Mouse (Mus musculus): Measurements from ENCODE around the gene Phf24. TPM values are rescaled to one million over a fixed set of nuclear protein-coding genes. Genes with fewer than 3 reads are reported as not detected.

Gene Phf24
- polyA plus RNA-seq, 1 experiment from 2014 or later = 10.9 TPM

GRCm38 (mm10) chr4:42953435-42954094 is 37.1 kb downstream of the Phf24 start:
- no peak for ATAC-seq (ENCODE audit: low FRiP score, low read depth)
- Histone ChIP-seq H3K36me3 (peaks cover 35% of the 10 kb centered on the region), H3K9me3 (no peaks in the 10 kb centered on the region)

GRCm38 (mm10) chr4:42954297-42954696 is 37.8 kb downstream of the Phf24 start:
- no peak overlapping the region for H3K9ac ChIP-seq
- H3K36me3 ChIP-seq = peaks cover 37% of the 10 kb centered on the region
- WGBS = 3% methylated on average over 10 of the region's 10 CpGs
- no peaks in the 10 kb centered on the region for H3K27me3 ChIP-seq (replicated peaks)
- H3K27ac ChIP-seq = no peak overlapping the region
- H3K4me3 ChIP-seq = 0 out of 2 replicates have a peak overlapping the region, but pooled peaks have one; percentile 15
- H3K9me3 ChIP-seq = no peaks in the 10 kb centered on the region
- ATAC-seq (ENCODE audit: low FRiP score, low read depth) = no peak
- H3K4me1 ChIP-seq = peaks cover 47% of the 10 kb centered on the region
- peak overlapping the region; percentile 89 for H3K4me2 ChIP-seq (replicated peaks)

More at GRCm38 (mm10) chr4:42953435-42954094, 37.1 kb downstream of the Phf24 start:
- Histone ChIP-seq H3K27ac (peak overlapping the region; percentile 63), H3K4me1 (peaks cover 54% of the 10 kb centered on the region), H3K9ac (peak overlapping the region; percentile 92), H3K4me2 (replicated peaks) (peak overlapping the region; percentile 89), H3K27me3 (replicated peaks) (no peaks in the 10 kb centered on the region), H3K4me3 (peak overlapping the region; percentile 15; the same call in 1 of the 2 replicates)
- 15% methylated on average over 10 of the region's 10 CpGs for WGBS

- peaks cover 47% of the 10 kb centered on the region for H3K4me1 ChIP-seq
Measured at GRCm38 (mm10) chr4:42955200-42955599, 38.7 kb downstream of the Phf24 start.

GRCm38 (mm10) chr4:42956581-42956980 is 40.1 kb downstream of the Phf24 start:
- no peak for ATAC-seq (ENCODE audit: low FRiP score, low read depth)
- 96% methylated on average over 17 of the region's 17 CpGs for WGBS
- Histone ChIP-seq H3K36me3 (peaks cover 37% of the 10 kb centered on the region), H3K9me3 (no peaks in the 10 kb centered on the region), H3K27me3 (replicated peaks) (no peaks in the 10 kb centered on the region), H3K9ac (no peak overlapping the region), H3K4me1 (peaks cover 35% of the 10 kb centered on the region), H3K27ac (no peak overlapping the region), H3K4me2 (replicated peaks) (no peak overlapping the region), H3K4me3 (no peak overlapping the region)

More at GRCm38 (mm10) chr4:42955200-42955599, 38.7 kb downstream of the Phf24 start:
- peaks cover 37% of the 10 kb centered on the region for H3K36me3 ChIP-seq
- ATAC-seq (ENCODE audit: low FRiP score, low read depth) = no peak
- no peaks in the 10 kb centered on the region for H3K27me3 ChIP-seq (replicated peaks)
- 93% methylated on average over 3 of the region's 3 CpGs for WGBS
- no peak overlapping the region for H3K9ac ChIP-seq
- no peak overlapping the region for H3K4me2 ChIP-seq (replicated peaks)
- no peak overlapping the region for H3K27ac ChIP-seq
- no peaks in the 10 kb centered on the region for H3K9me3 ChIP-seq
- H3K4me3 ChIP-seq = no peak overlapping the region

GRCm38 (mm10) chr4:42957306-42957705 is 40.8 kb downstream of the Phf24 start:
- Histone ChIP-seq H3K9ac (no peak overlapping the region), H3K27me3 (replicated peaks) (no peaks in the 10 kb centered on the region), H3K4me3 (no peak overlapping the region), H3K4me2 (replicated peaks) (no peak overlapping the region), H3K27ac (no peak overlapping the region), H3K9me3 (no peaks in the 10 kb centered on the region), H3K4me1 (peaks cover 28% of the 10 kb centered on the region), H3K36me3 (peaks cover 37% of the 10 kb centered on the region)
- ATAC-seq (ENCODE audit: low FRiP score, low read depth) = no peak
- 87% methylated on average over 11 of the region's 11 CpGs for WGBS

GRCm38 (mm10) chr4:42957979-42958378 is 41.5 kb downstream of the Phf24 start:
- H3K4me3 ChIP-seq = no peak overlapping the region
- H3K4me2 ChIP-seq (replicated peaks) = no peak overlapping the region
- H3K27ac ChIP-seq = no peak overlapping the region
- H3K9ac ChIP-seq = no peak overlapping the region
- H3K27me3 ChIP-seq (replicated peaks) = no peaks in the 10 kb centered on the region
- H3K4me1 ChIP-seq = peaks cover 21% of the 10 kb centered on the region
- peaks cover 37% of the 10 kb centered on the region for H3K36me3 ChIP-seq
- 92% methylated on average over 8 of the region's 8 CpGs for WGBS
- no peak for ATAC-seq (ENCODE audit: low FRiP score, low read depth)
- H3K9me3 ChIP-seq = no peaks in the 10 kb centered on the region

GRCm38 (mm10) chr4:42958942-42959341 is 42.5 kb downstream of the Phf24 start:
- Histone ChIP-seq H3K9ac (no peak overlapping the region), H3K9me3 (no peaks in the 10 kb centered on the region), H3K36me3 (peaks cover 37% of the 10 kb centered on the region), H3K4me1 (peaks cover 11% of the 10 kb centered on the region), H3K4me2 (replicated peaks) (no peak overlapping the region), H3K4me3 (no peak overlapping the region), H3K27me3 (replicated peaks) (no peaks in the 10 kb centered on the region), H3K27ac (no peak overlapping the region)
- WGBS = 79% methylated on average over 8 of the region's 8 CpGs
- no peak for ATAC-seq (ENCODE audit: low FRiP score, low read depth)

- H3K9ac ChIP-seq = no peak overlapping the region
- ATAC-seq (ENCODE audit: low FRiP score, low read depth) = no peak
- H3K4me1 ChIP-seq = peaks cover 8% of the 10 kb centered on the region
- 72% methylated on average over 4 of the region's 4 CpGs for WGBS
- H3K4me3 ChIP-seq = no peak overlapping the region
- no peak overlapping the region for H3K27ac ChIP-seq
- H3K36me3 ChIP-seq = peaks cover 37% of the 10 kb centered on the region
- H3K9me3 ChIP-seq = no peaks in the 10 kb centered on the region
- no peak overlapping the region for H3K4me2 ChIP-seq (replicated peaks)
- no peaks in the 10 kb centered on the region for H3K27me3 ChIP-seq (replicated peaks)
Measured at GRCm38 (mm10) chr4:42959382-42959781, 42.9 kb downstream of the Phf24 start.

- WGBS = 31% methylated on average over 4 of the region's 4 CpGs
- Histone ChIP-seq H3K27ac (no peak overlapping the region), H3K27me3 (replicated peaks) (no peaks in the 10 kb centered on the region), H3K9ac (no peak overlapping the region), H3K36me3 (peaks cover 21% of the 10 kb centered on the region), H3K4me2 (replicated peaks) (no peak overlapping the region), H3K9me3 (no peaks in the 10 kb centered on the region), H3K4me1 (no peaks in the 10 kb centered on the region; the same call in 1 of the 2 replicates), H3K4me3 (no peak overlapping the region)
- ATAC-seq (ENCODE audit: low FRiP score, low read depth) = no peak
Measured at GRCm38 (mm10) chr4:42961592-42961991, 45.1 kb downstream of the Phf24 start.

GRCm38 (mm10) chr4:42963480-42963879 is 47.0 kb downstream of the Phf24 start:
- 100% methylated on average over 2 of the region's 2 CpGs for WGBS
- Histone ChIP-seq H3K36me3 (peaks cover 2% of the 10 kb centered on the region), H3K4me2 (replicated peaks) (no peak overlapping the region), H3K4me1 (no peaks in the 10 kb centered on the region; the same call in 1 of the 2 replicates), H3K27me3 (replicated peaks) (no peaks in the 10 kb centered on the region), H3K9me3 (no peaks in the 10 kb centered on the region), H3K4me3 (no peak overlapping the region), H3K27ac (no peak overlapping the region), H3K9ac (no peak overlapping the region)
- no peak for ATAC-seq (ENCODE audit: low FRiP score, low read depth)

- H3K4me2 ChIP-seq (replicated peaks) = peak overlapping the region; percentile 43
- no peak for ATAC-seq (ENCODE audit: low FRiP score, low read depth)
- H3K4me3 ChIP-seq = no peak overlapping the region
- WGBS = 17% methylated on average over 12 of the region's 12 CpGs
- H3K27ac ChIP-seq = no peak overlapping the region
- no peaks in the 10 kb centered on the region for H3K36me3 ChIP-seq
- no peaks in the 10 kb centered on the region; the same call in 1 of the 2 replicates for H3K4me1 ChIP-seq
- no peaks in the 10 kb centered on the region for H3K9me3 ChIP-seq
- H3K27me3 ChIP-seq (replicated peaks) = no peaks in the 10 kb centered on the region
- no peak overlapping the region for H3K9ac ChIP-seq
Measured at GRCm38 (mm10) chr4:42965039-42965719, 48.7 kb downstream of the Phf24 start.

- Histone ChIP-seq H3K36me3 (no peaks in the 10 kb centered on the region), H3K4me1 (no peaks in the 10 kb centered on the region; the same call in 1 of the 2 replicates), H3K27me3 (replicated peaks) (no peaks in the 10 kb centered on the region), H3K27ac (no peak within 1 kb of the TSS), H3K9me3 (no peaks in the 10 kb centered on the region), H3K4me2 (replicated peaks) (no peak within 1 kb of the TSS), H3K9ac (no peak within 1 kb of the TSS), H3K4me3 (no peak within 1 kb of the TSS)
- WGBS = 93% methylated on average over 4 of the region's 4 CpGs
- ATAC-seq (ENCODE audit: low FRiP score, low read depth) = no peak
Measured at GRCm38 (mm10) chr4:42969304-42969703, 52.8 kb downstream of the Phf24 start, which contains the start of gene 1700022I11Rik. Gene 1700022I11Rik, plus strand, starts transcription at chr4:42969604.
